Mouse (Mus musculus) natural killer cell, adult 2 months (primary cell): ENCODE data around the gene Kat7.
A peak's percentile ranks its signal among the peaks of the same experiment; 100 is the strongest.

ENCODE experiments used
- DNase-seq, 2 experiments: peaks; one replicate each; pipeline ENCODE4 v3.0.0; 2022; ENCODE audit warnings: low spot score in 2 of 2

Kat7 gene

GRCm38 (mm10) chr11:95231688-95232328 lies 78.2 kb downstream of the Kat7 start:
- DNase-seq = peak; percentile 58 to 61

GRCm38 (mm10) chr11:95227467-95227866 lies 82.6 kb downstream of the Kat7 start:
- DNase-seq = no peak

- DNase-seq = no peak
Observed at GRCm38 (mm10) chr11:95225448-95225847, 84.6 kb downstream of the Kat7 start.
